Mouse (Mus musculus): ENCODE results near the gene Nfib.

Nfib gene

DNA sequence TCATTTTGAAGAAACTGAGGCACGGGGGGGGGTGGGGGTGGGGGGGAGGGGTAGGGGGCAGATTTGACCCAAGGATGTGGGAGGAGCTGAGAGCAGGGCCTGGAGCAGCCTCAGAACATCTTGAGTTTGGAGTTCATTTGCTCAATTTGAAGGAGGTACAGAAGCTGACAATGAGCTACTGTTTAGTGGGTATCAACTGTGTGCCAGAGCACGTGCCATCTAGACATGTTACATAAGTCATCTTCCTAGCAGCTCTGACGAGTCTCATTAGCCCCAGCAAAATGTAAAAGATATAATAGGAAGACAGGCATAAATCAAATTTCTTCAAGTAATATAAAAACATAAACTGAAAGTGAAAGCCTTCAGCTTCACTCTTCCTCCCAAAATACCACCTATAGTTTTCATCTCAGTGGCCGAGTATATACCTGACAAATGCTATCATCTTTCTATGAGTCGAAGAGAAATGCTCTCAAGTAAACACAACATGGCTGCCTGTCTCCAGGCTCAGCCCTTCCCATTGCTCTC, 165.0 kb downstream of the Nfib start:
- no peak for DNase-seq (ENCODE audit: low spot score)

DNA sequence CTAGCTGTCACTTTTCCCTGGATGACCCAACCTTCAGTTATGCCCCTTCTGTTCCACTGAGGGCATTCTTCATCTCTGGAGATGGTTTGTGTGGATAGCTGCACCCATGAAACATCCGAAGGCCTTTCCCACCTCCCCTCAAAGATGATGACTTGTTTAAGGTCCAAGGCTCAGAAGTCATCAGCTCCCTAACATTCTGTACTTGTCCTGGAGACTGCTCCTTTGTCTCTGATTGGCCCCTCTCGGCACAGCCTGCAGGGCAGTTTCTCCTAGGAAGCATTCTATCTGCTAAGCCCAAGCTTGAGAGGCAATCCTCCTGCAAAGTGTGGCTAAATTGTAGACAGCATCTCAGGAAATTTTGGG, 165.5 kb downstream of the Nfib start:
- no peak for DNase-seq (ENCODE audit: low spot score)

DNA sequence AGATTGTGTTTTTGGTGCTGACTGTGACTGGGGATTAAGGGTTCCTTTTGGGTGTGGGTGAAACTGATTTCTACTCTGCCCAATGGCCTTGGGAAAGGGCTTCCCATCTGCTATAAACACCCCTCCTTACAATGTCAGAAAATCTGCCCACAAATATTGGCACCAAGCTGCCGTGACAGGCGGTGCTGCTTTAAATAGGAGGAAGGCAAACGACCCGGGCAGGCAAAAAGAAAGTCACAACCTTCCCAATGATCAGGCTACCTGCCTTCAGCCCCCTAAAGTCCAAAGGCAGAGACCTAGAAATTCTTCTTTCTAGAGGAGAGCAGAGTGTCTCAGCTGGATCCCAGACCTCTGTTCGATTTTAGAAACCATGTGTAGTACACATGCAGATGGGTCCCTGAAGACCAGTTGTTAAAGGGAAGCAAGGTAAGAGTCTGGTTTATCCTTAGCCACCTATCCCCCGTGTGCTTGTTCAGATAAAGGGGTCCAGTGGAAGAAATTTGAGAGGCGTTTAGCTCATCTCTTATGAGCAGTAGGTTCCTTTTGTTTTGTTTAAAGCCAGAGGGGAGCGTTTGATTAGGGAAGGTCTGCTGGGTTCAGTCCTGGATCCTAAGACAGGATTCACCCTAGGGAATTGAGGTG, 166.0 kb downstream of the Nfib start:
- DNase-seq (ENCODE audit: low spot score): no peak

DNA sequence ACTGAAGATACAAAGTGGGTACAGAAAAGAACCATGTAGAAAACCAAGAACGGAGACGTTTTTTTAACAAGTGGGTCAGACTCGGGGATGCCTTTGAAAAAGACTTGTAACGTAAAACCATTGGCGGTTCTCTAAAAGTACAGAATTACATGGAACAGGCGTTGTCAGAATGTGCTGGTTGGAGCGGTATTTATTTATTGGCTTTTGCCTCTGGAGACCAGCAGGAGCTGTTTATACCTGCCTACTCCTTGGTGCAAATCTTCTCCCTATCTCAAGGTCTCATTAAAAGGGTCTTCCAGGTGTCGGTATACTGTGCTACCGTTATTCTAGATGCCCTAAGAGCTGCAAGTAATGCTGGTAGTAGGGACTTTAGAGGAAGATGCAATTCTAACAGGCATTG, 166.7 kb downstream of the Nfib start:
- no peak for DNase-seq (ENCODE audit: low spot score)

DNA sequence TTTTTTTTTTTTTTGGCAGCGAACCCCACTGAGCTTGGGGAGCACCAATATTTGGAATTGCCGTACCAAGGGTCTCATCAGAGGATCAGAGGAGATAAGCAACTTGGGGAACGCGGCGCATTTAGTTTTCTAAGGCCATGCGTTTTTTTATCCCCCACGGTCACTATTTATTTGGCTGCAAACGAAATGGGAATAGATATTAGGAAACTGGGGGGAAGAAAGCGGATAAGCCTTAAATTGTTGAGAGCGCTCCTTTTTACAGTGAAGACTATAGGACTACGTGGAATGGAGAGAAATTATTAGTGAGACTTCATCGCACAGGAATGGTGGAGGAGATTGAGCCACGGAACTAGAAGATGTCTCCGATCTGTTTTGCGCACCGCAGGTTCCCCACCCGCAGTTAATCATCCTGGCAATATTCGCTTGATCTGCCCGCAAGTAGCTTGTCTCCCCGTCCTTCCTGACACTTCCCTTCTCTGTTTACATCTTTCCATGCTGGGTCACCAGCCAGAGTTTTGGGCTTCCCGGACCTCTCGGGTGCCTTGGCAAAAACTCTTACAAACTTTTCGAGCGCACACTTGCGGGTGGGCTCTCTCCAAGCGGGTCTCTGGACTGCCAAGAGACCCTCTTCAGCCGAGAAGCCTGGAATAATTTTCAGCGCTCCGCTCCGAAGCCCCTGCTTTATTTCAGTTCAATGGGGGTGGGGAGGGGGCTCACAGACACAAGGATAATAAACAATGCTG, 167.3 kb downstream of the Nfib start:
- no peak for DNase-seq (ENCODE audit: low spot score)

DNA sequence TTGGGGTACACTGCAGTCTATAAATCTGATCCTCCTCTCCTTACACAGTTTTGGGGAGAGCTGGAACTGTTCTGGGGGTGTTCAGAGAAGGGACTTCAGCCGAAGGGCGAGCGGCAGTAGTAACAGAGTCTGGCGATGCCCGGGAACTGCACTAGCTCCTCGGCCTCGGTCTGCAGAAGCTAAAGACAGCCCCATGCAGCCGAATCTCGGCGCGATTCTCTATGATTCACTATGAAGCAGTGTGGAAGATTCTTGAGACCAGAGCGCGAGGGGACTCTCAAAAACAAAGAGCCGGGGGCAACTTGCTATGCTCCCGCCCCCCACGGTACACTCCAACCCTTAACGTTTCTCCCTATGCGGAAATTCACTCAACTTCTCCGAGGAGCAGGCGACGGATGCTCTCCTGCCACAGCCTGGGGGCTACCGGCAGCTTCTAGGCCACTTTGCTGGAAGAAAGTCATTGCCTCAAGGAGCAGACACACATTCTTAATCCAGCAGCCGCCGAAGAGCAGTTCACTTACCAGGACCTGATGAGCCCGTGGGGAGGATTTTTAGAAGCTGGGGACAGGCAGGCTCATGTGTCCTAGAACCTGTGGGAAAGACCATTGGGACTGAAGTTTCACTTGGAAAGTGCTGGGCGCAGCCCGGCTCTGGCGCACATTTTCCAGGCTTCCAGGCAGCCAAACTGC, 168.1 kb downstream of the Nfib start:
- DNase-seq (ENCODE audit: low spot score): no peak

DNA sequence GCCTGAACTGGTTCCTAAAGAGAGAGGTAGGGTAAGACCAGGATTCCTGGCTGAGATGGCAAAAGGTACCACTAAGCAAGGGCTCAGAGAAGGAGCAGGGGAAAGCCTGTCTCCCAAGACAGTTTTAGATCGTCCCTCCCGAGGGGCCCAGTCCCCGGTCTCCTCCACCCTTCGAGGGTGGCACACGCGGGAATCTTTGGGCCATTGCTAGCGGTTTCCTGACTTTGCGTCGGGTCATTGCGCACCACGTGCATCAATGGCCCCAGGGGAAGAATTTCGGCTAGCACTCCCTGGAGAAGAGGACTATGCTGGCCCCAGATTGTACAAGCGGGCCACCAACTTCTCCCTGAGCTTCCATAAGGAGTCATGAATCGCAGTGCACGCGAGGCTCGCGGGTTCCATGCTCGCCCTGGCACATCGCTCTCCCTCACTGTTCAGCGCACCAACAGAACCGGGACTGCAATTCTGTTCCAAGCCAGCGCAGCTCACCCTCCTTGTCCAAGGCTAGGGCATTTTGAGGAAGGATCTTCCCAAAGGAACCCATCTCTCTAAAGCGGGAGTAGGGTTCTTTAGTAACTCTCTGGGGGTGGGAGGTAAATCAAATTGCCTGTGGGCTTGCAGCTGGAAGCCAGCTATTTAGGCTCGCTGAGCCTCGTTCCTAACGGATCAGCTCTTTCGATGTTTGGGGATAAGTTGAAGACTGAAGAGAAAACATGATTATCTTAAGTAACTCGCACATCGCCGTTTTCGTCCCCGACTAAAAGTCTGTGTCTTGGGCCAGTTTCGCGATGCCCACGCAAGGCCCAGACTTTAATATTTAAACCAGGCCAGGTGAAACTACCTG, 168.9 kb downstream of the Nfib start:
- DNase-seq (ENCODE audit: low spot score): no peak

DNA sequence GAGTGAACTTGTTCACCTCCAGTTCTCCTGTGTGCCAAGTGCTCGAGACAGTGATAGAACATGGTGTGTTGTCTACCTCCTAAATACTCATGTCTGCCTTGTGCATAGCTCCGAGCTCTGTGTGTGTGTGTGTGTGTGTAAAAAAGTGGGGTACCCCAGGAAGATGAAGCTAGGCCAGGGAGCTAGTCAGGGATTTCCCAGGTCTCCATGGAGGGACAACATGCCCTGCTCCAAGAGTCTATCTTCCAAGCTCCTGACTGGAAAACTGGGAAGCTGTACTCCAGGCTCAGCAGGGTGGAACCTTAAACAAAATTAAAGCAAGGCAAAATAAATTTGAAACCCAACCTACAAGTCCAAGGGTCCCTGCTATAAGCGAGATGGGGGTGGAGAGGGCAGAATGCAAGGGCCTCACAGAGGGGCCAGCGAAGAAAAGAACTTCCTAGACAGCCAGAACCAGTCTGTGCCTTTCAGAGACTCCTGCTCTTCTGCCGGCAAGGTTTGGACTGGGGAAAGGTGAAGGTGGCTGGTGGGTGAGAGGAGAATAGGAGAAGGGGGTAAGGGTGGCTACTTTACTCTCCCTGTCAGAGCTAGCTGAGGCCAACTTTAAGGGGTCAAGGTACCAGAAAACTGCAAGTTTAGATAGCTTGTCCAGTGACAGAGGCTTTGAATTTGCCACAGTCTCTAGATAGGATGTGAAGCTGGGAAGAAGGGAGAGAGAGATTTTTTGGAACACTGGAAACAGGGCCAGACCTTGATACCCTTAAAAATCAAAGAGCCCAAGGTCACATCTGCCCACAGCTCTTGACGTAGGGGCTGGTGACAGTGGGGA, 169.7 kb downstream of the Nfib start:
- no peak for DNase-seq (ENCODE audit: low spot score)

DNA sequence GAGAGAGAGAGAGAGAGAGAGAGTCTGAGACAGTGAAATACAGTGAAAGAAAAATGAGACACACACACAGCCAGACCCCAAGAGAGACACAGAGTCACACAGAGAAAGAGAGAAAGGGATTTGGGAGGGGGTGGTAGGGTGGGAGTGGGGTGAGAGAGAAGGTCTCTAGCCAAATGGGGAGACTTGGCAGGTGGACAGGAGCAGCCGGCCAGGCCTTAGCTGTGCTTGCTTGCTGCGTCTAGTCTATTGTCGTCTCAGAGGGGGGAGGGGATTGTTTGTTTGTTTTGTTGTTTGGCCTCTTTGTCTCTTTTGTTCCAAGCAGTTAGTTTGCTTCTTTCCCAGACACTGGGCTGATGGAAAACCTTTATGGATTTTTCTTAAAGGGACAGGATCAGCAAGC, 172.3 kb downstream of the Nfib start:
- DNase-seq (ENCODE audit: low spot score): no peak

DNA sequence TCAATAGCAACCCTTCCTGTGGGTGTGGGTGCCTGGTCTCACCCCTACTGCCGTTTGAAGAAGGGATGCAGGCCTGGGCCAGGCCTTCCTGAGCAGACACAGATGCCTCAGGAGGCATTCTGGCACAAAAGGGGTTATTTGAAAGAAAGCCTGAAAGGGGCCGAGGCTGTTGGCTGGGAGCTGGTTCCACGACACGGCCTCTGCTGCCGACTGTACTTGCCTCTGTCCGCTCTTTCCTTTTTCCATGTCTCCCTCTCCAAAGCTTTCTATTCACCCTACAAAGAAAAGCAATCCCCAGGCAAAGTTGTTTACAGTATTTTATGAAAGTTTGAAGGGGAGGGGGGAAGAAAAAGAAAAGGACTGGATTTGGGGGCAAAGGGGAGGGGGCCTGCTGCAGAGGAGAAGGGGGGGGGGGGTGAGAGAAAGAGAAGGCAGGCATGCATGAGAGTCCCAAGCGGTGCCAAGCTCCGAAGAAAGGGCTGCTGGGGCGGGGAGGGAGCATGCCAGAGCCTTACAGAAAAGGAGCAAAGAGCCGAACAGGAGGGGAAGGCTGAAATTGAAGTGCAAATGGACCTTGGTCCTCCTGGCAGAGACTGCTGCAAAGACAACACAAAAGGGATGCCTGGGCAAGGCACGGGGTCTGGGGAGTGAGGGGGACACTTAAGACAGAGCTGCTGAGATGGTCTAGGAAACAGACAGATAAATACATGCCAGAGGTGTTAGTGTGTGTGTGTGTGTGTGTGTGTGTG, 172.9 kb downstream of the Nfib start:
- no peak for DNase-seq (ENCODE audit: low spot score)

DNA sequence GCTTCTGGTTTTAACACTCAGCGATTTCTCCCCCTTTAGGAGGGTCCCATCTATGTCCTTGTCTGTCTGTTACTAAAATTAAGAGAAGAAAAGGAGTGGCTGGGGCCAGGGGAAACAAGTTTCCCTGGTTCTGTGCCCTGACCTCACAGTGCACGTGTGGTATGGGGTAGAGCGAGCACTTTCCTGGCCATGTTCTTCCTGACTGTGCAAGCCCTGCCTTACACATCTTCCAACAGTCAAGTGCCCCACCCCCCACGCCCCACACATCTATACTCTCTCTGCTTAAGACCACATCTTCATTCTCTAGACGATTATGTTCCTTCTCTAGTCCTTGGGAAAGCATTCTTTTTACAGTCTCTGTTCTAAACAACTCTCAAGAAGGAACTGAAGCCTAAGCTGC, 173.6 kb downstream of the Nfib start:
- DNase-seq (ENCODE audit: low spot score): no peak

DNA sequence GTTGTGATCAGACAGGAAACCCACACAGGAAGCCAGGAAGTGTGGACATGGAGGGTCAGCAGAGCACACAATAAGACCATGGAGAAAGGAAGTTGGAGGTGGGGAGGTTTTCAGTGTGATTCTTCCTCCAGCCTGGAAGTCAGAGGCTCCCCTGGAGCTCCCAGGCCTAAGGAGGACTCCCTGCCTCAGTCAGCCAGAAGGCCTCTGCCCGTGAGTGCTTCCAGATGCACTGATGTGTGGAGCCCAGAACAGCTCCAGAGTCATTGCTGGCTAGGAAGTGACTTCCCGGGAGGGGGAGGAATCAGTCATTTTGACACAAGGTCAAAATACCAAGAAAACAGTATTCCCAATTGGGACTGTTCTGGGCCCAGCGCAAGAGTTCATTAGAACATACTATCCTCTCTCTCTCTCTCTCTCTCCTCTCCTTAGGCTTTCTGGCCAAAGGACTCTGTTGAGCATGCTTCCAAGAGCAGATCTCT, 174.6 kb downstream of the Nfib start:
- no peak for DNase-seq (ENCODE audit: low spot score)

DNA sequence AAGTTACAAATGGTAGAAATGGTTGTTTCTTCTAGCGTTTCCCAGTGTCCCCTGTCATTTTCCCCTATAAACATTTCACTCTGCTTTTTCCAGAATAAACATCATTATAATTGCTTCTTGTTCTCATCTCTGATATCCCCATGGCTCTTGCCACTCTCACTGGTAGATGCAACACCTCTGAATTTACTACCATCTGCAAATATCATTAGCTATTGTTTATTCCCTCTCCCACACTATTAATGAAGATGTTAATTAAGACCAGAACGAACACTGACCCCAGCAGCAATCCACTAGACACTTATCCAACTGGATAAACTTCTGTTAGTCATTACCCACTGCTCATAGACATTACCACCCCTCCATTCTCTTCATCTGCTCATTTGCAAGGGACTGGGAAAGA, 176.6 kb downstream of the Nfib start:
- no peak for DNase-seq (ENCODE audit: low spot score)

DNA sequence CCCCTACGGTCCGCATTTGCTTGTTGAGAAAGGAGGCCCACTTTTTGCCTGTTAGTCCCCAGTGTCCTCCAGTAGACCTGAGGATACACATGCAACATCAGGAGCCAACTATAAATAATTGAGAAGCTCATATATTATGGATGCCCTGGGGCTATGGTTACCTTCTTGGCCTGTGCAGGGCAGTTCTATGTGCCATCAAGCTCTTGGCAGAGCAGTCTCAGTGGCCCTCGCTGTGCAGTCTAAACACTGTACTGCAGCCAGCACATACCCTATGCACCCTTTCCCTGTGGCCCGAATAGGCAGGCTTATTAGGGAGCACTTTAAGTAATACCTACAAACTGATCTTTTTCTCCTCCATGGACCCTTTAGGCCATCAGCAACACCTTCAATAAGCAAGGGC, 185.6 kb downstream of the Nfib start:
- no peak for DNase-seq (ENCODE audit: low spot score)

DNA sequence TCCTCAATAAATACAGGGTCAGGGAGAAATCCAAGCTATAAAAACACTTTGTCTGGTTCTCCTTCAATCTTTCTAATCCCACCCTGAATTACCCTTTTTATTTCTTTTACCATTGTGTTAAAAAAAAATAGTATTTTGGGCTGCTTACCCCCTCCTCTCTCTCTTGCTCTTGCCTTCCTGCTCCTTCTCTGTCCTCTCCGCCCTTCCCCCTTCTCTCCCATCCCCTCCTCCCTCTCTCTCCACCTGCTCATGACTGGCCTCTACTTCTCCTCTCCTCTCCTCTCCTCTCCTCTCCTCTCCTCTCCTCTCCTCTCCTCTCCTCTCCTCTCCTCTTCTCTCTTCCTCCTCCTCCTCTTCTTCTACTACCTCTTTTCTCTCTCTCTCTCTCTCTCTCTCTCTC, 187.4 kb downstream of the Nfib start:
- no peak for DNase-seq (ENCODE audit: low spot score)

DNA sequence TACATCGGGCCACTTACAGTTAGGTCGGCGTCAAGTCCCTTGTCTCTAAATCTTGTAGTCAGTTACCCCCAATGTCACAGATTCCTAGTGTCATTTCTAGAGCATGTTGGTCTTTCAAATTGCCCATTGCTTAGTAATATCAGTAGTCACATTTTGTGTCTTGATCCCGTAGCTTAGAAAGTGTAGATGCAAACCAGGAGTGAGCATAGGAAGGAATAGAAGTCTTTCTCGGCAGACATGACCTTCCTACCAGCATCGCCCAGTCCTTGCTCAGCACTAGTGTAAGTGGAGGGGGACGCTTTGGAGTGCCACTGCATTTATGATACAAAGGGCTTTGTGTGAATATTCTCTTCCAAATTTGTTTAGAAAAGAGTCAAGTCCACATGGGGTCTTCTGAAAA, 188.2 kb downstream of the Nfib start:
- DNase-seq (ENCODE audit: low spot score): no peak

DNA sequence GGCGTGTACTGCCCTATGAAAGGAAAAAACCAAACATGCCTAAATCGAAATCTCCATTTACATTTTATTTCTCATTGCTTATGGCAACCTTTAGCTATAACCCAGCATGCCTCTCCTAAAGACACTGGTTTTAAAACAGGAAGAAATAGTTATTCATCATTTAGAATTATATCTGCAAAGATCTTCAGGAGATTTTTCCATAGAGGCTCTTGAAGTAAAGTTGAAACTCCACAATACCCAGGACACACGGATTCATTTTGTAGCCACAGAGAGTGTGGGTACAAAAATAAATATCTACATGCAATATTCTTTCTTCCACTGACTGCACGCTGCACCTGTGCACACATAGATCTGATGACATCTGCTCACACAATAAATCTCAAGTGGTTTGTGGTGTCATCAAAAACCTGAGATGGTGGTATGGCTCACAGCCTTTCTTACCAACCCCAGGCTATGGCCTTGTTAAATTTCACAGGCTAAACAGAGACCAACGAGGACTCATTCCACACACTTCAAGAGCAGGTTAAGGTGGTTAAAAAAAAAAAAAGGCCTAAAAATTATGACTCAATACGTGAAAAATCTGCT, 189.2 kb downstream of the Nfib start:
- DNase-seq (ENCODE audit: low spot score): no peak

DNA sequence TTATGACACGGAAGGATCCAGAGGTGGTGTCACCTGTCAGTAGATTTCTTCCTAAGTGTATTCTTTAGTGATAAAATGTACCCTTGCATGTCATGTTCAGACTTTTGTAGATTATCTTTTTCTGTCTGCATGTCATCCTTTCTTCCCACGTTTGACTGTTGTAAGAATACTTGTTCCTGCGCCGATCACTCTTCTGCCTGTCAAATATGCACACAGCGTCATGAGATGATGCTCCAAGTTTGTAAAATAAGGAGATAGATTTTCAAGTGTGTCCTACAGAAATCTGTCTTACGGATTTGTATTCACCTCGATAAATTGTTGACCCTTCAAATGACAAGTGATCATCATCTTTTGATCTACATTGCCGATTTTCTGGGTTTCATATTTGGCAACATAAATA, 190.6 kb downstream of the Nfib start:
- DNase-seq (ENCODE audit: low spot score): no peak

DNA sequence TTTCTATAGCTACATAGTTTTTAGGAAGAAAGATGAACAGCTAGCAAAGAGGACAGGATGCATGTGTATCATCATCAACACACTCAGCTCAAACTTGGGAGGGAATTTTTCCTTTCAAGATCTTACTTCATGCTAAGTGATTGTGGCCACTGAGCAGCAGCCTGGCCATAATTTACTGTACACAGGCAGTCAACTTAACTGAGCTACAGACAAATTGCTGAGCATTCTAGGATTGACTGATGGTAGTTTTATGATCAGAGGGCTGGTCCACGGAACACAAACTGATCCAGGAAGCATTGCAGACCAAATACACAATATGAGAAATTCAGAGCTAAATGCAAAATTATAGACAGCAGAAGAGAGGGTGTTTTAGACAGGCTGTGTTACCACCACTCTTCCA, 191.2 kb downstream of the Nfib start:
- DNase-seq (ENCODE audit: low spot score): no peak

DNA sequence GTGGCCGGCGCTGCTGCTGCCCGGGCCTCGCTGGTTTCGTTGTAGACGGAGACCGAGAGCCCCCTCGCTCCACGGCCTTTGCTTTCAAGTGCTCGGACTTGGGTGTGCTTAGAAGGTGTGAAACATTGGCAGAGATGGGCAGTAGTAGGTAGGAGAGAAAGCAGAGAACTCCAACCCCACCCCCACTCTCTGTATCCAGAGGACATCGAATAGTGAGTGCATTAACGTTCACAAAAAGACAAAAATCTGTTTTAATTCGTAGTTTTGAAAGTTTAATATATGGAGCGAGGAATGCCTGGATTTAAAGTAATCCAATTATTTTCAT, 192.2 kb downstream of the Nfib start:
- no peak for DNase-seq (ENCODE audit: low spot score)
